Mouse (Mus musculus): ENCODE data around the gene Utf1. TPM values are rescaled to one million over a fixed set of nuclear protein-coding genes. Genes with fewer than 3 reads are reported as not detected.

Utf1 gene
- polyA plus RNA-seq, 1 experiment from 2014 or later = 0.20 TPM

GRCm38 (mm10) chr7:139944291-139945240 lies 977 bp downstream of the Utf1 start:
- DNase-seq (ENCODE audit: low spot score) = no peak
- 3% methylated on average over 68 of the region's 68 CpGs for WGBS
- no peaks in the 10 kb centered on the region for H3K9me3 ChIP-seq
- no peak overlapping the region; the same call in 1 of the 2 replicates for H3K27ac ChIP-seq (replicated peaks)
- H3K36me3 ChIP-seq (replicated peaks) = no peaks in the 10 kb centered on the region
- H3K4me3 ChIP-seq = peak overlapping the region; percentile 50
- H3K27me3 ChIP-seq (replicated peaks; ENCODE audit: low read depth, poor library complexity, severe bottlenecking) = peaks cover 98% of the 10 kb centered on the region
- H3K4me1 ChIP-seq = peaks cover 15% of the 10 kb centered on the region

- Histone ChIP-seq H3K36me3 (replicated peaks) (no peaks in the 10 kb centered on the region), H3K4me1 (peaks cover 24% of the 10 kb centered on the region), H3K27me3 (replicated peaks; ENCODE audit: low read depth, poor library complexity, severe bottlenecking) (peaks cover 98% of the 10 kb centered on the region), H3K27ac (replicated peaks) (no peak overlapping the region), H3K4me3 (no peak overlapping the region), H3K9me3 (no peaks in the 10 kb centered on the region)
- peak; percentile 14 for DNase-seq (ENCODE audit: low spot score)
- 11% methylated on average over 5 of the region's 5 CpGs for WGBS
These were observed 1.9 kb downstream of the Utf1 start for GRCm38 (mm10) chr7:139945516-139945915.

GRCm38 (mm10) chr7:139946032-139946431 lies 2.4 kb downstream of the Utf1 start:
- no peaks in the 10 kb centered on the region for H3K36me3 ChIP-seq (replicated peaks)
- no peak overlapping the region for H3K27ac ChIP-seq (replicated peaks)
- 23% methylated on average over 5 of the region's 5 CpGs for WGBS
- peaks cover 97% of the 10 kb centered on the region for H3K27me3 ChIP-seq (replicated peaks; ENCODE audit: low read depth, poor library complexity, severe bottlenecking)
- no peak overlapping the region for H3K4me3 ChIP-seq
- H3K4me1 ChIP-seq = peaks cover 29% of the 10 kb centered on the region
- no peaks in the 10 kb centered on the region for H3K9me3 ChIP-seq
- no peak for DNase-seq (ENCODE audit: low spot score)

- Histone ChIP-seq H3K4me1 (peaks cover 26% of the 10 kb centered on the region), H3K27me3 (replicated peaks; ENCODE audit: low read depth, poor library complexity, severe bottlenecking) (peaks cover 78% of the 10 kb centered on the region), H3K36me3 (replicated peaks) (no peaks in the 10 kb centered on the region), H3K27ac (replicated peaks) (peak overlapping the region; percentile 41), H3K9me3 (no peaks in the 10 kb centered on the region), H3K4me3 (peak overlapping the region; percentile 65)
- 1% methylated on average over 15 of the region's 15 CpGs for WGBS
- peak; percentile 73 for DNase-seq (ENCODE audit: low spot score)
These were observed 6.3 kb downstream of the Utf1 start for GRCm38 (mm10) chr7:139949893-139950282.

- H3K9me3 ChIP-seq = no peaks in the 10 kb centered on the region
- no peaks in the 10 kb centered on the region for H3K36me3 ChIP-seq (replicated peaks)
- under 1% methylated on average over 33 of the region's 33 CpGs for WGBS
- H3K27ac ChIP-seq (replicated peaks) = peak overlapping the region; percentile 41
- H3K4me1 ChIP-seq = peaks cover 26% of the 10 kb centered on the region
- H3K27me3 ChIP-seq (replicated peaks; ENCODE audit: low read depth, poor library complexity, severe bottlenecking) = peaks cover 77% of the 10 kb centered on the region
- DNase-seq (ENCODE audit: low spot score) = peak; percentile 68
- H3K4me3 ChIP-seq = peak overlapping the region; percentile 65
These were observed 6.8 kb downstream of the Utf1 start for GRCm38 (mm10) chr7:139950283-139950971.

GRCm38 (mm10) chr7:139951079-139951478 lies 7.5 kb downstream of the Utf1 start:
- 5% methylated on average over 16 of the region's 16 CpGs for WGBS
- peaks cover 77% of the 10 kb centered on the region for H3K27me3 ChIP-seq (replicated peaks; ENCODE audit: low read depth, poor library complexity, severe bottlenecking)

GRCm38 (mm10) chr7:139951991-139952633 lies 8.5 kb downstream of the Utf1 start:
- Histone ChIP-seq H3K4me3 (no peak overlapping the region), H3K27me3 (replicated peaks; ENCODE audit: low read depth, poor library complexity, severe bottlenecking) (peaks cover 76% of the 10 kb centered on the region), H3K27ac (replicated peaks) (no peak overlapping the region), H3K36me3 (replicated peaks) (no peaks in the 10 kb centered on the region), H3K9me3 (no peaks in the 10 kb centered on the region), H3K4me1 (peaks cover 26% of the 10 kb centered on the region)
- 57% methylated on average over 6 of the region's 6 CpGs for WGBS
- peak; percentile 33 for DNase-seq (ENCODE audit: low spot score)

More at GRCm38 (mm10) chr7:139951079-139951478, 7.5 kb downstream of the Utf1 start:
- Histone ChIP-seq H3K4me1 (peaks cover 26% of the 10 kb centered on the region), H3K27ac (replicated peaks) (peak overlapping the region; percentile 41; the same call in 1 of the 2 replicates), H3K36me3 (replicated peaks) (no peaks in the 10 kb centered on the region), H3K9me3 (no peaks in the 10 kb centered on the region), H3K4me3 (peak overlapping the region; percentile 65)
- peak; percentile 52 for DNase-seq (ENCODE audit: low spot score)

GRCm38 (mm10) chr7:139955505-139955904 lies 11.9 kb downstream of the Utf1 start:
- H3K4me1 ChIP-seq = peaks cover 20% of the 10 kb centered on the region
- H3K36me3 ChIP-seq (replicated peaks) = no peaks in the 10 kb centered on the region
- no peak overlapping the region for H3K27ac ChIP-seq (replicated peaks)
- no peaks in the 10 kb centered on the region for H3K9me3 ChIP-seq
- WGBS = 81% methylated on average over 4 of the region's 4 CpGs
- no peak for DNase-seq (ENCODE audit: low spot score)
- no peak overlapping the region for H3K4me3 ChIP-seq
- H3K27me3 ChIP-seq (replicated peaks; ENCODE audit: low read depth, poor library complexity, severe bottlenecking) = peaks cover 62% of the 10 kb centered on the region

GRCm38 (mm10) chr7:139956658-139957057 lies 13.1 kb downstream of the Utf1 start:
- Histone ChIP-seq H3K4me1 (peaks cover 11% of the 10 kb centered on the region), H3K9me3 (no peaks in the 10 kb centered on the region), H3K4me3 (no peak overlapping the region), H3K27me3 (replicated peaks; ENCODE audit: low read depth, poor library complexity, severe bottlenecking) (peaks cover 56% of the 10 kb centered on the region), H3K27ac (replicated peaks) (no peak overlapping the region), H3K36me3 (replicated peaks) (no peaks in the 10 kb centered on the region)
- DNase-seq (ENCODE audit: low spot score) = no peak
- WGBS = 80% methylated on average over 3 of the region's 3 CpGs

- peaks cover 4% of the 10 kb centered on the region for H3K4me1 ChIP-seq
- WGBS = 52% methylated on average over 11 of the region's 11 CpGs
- DNase-seq (ENCODE audit: low spot score) = no peak
- no peaks in the 10 kb centered on the region for H3K9me3 ChIP-seq
- H3K27me3 ChIP-seq (replicated peaks; ENCODE audit: low read depth, poor library complexity, severe bottlenecking) = peaks cover 48% of the 10 kb centered on the region
- H3K36me3 ChIP-seq (replicated peaks) = no peaks in the 10 kb centered on the region
- no peak overlapping the region for H3K4me3 ChIP-seq
- no peak overlapping the region for H3K27ac ChIP-seq (replicated peaks)
These were observed 13.8 kb downstream of the Utf1 start for GRCm38 (mm10) chr7:139957437-139957836.

- Histone ChIP-seq H3K4me1 (peaks cover 4% of the 10 kb centered on the region), H3K4me3 (no peak overlapping the region), H3K27ac (replicated peaks) (no peak overlapping the region), H3K9me3 (no peaks in the 10 kb centered on the region), H3K27me3 (replicated peaks; ENCODE audit: low read depth, poor library complexity, severe bottlenecking) (peaks cover 45% of the 10 kb centered on the region), H3K36me3 (replicated peaks) (no peaks in the 10 kb centered on the region)
- WGBS = 43% methylated on average over 11 of the region's 11 CpGs
- no peak for DNase-seq (ENCODE audit: low spot score)
These were observed 14.4 kb downstream of the Utf1 start for GRCm38 (mm10) chr7:139957958-139958357.

- no peaks in the 10 kb centered on the region for H3K36me3 ChIP-seq (replicated peaks)
- peaks cover 4% of the 10 kb centered on the region for H3K4me1 ChIP-seq
- WGBS = 88% methylated on average over 10 of the region's 10 CpGs
- H3K9me3 ChIP-seq = no peaks in the 10 kb centered on the region
- no peak for DNase-seq (ENCODE audit: low spot score)
- peaks cover 27% of the 10 kb centered on the region for H3K27me3 ChIP-seq (replicated peaks; ENCODE audit: low read depth, poor library complexity, severe bottlenecking)
- no peak overlapping the region for H3K4me3 ChIP-seq
- no peak overlapping the region for H3K27ac ChIP-seq (replicated peaks)
These were observed 17.6 kb downstream of the Utf1 start for GRCm38 (mm10) chr7:139961141-139961540.
